Mouse (Mus musculus): ENCODE data around the gene Olfr1436.
"Not testable (repeated sequence)": the region's sequence is repeated elsewhere in the genome, so short reads cannot be mapped to it uniquely, and the experiment has no call there.

Gene Olfr1436

GRCm38 (mm10) chr19:12299030-12299429 lies at the start of gene Olfr1436:
Gene Olfr1436, minus strand, starts transcription at chr19:12299130.
- DNase-seq: not testable (repeated sequence)

GRCm38 (mm10) chr19:12335810-12336209 lies 36.9 kb upstream of the Olfr1436 start, which contains the start of gene Olfr1438-ps1:
Gene Olfr1438-ps1, minus strand, starts transcription at chr19:12335910.
- no peak for DNase-seq

- DNase-seq: no peak
These were observed 26.1 kb upstream of the Olfr1436 start, which contains the start of gene Olfr1437 for GRCm38 (mm10) chr19:12325001-12325400. Gene Olfr1437, minus strand, starts transcription at chr19:12325101.

GRCm38 (mm10) chr19:12292979-12293378 lies 6.0 kb downstream of the Olfr1436 start:
- DNase-seq: no peak

- no peak for DNase-seq
These were observed 19.4 kb downstream of the Olfr1436 start, which contains the start of gene Olfr1434 for GRCm38 (mm10) chr19:12279554-12279953. Gene Olfr1434, plus strand, starts transcription at chr19:12279854.

GRCm38 (mm10) chr19:12260732-12261131 lies 38.2 kb downstream of the Olfr1436 start, which contains the start of gene Olfr235:
Gene Olfr235, plus strand, starts transcription at chr19:12261032.
- no peak for DNase-seq

Measured in kidney, postnatal 4 days (tissue).